Mouse (Mus musculus): Measurements from ENCODE around the gene Eppin.

DNA sequence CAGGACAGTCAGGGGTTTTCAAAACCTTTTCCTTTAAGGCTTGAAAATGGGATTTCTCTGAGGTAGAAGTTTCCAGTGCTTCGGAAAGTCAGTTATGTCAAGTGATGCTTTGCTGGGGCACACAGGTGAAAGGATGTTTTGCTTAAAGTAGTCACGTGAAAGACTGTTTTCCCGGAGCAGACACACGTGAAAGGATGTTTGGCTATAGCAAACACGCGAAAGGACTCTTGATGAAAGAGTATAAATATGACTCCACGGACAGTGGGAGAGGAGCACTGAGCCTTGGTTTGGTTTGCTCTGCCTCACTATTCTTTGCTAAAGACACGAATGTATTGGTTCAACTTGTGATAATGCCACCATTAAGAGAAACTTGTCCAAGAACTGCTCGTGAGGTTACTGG is 41.9 kb downstream of the Eppin start:
- no peak for TF ChIP-seq TAL1 (IDR thresholded peaks at IDR 0.05; ENCODE audit: low read length)
- TF ChIP-seq GATA1 (IDR thresholded peaks at IDR 0.05; ENCODE audit: low read length), result no peak

Measured in erythroblast, embryonic 14.5 days (primary cell).